In the genomic region with DNA sequence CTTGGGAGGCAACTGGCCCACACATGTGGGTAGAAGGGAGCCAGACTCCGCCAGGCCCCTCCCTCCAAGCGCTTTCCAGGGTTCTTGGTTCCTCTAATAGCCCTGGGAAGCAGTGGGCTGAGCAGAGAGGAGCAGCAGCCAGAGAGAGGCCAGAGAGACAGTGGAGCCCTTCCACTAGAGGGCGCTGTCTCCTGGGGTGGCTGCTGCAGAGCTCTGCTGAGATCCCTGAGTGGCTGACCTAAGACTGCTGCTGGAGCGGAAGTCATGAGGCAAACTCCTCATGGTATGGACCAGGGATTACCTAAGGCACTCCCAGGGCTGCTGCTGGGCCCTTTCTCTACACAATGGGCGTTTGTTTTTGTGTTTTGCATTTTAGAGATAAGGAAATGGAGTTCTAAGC, we compare ENCODE assay signal across 10 mouse cellular contexts. TPM values are rescaled to one million over a fixed set of nuclear protein-coding genes. Genes with fewer than 3 reads are reported as not detected.
DNase-seq lines count a peak whose midpoint lies in the region; ATAC-seq and TF ChIP-seq lines count a peak whose summit lies in the region.
"Had no signal": no experiment of that assay in that cellular context is flagged by ENCODE, and none has a peak within 500 bp of the region (broad histone marks: within the 10 kb centered on the region; RNA-seq: fewer than 3 reads in every experiment).

No protein-coding gene starts in this region.

- peak; percentile 20; the same call in 1 of the 2 replicates for TF ChIP-seq CTCF in heart, postnatal 0 days (IDR thresholded peaks at IDR 0.05; ENCODE audit: low read depth)
- TF ChIP-seq CTCF in thymus, adult 2 months (IDR thresholded peaks at IDR 0.05; ENCODE audit: borderline replicate concordance, control insufficient read depth, extremely low read depth, insufficient read depth, low read length, poor library complexity): peak; percentile 85

- H3K9ac ChIP-seq in heart, postnatal 0 days (replicated peaks; ENCODE audit: low read depth, low read length): no peak overlapping the region

- TF ChIP-seq POLR2A in thymus, adult 2 months (IDR thresholded peaks at IDR 0.05; ENCODE audit: control insufficient read depth, extremely low read depth, insufficient read depth, low read length, poor library complexity): no peak

- no peaks in the 10 kb centered on the region for H3K4me1 ChIP-seq in heart, postnatal 0 days (ENCODE audit: control insufficient read depth, insufficient read depth)
- peaks cover 43% of the 10 kb centered on the region for H3K4me1 ChIP-seq in thymus, adult 2 months (replicated peaks; ENCODE audit: control insufficient read depth, insufficient read depth, low read length)

- no peak overlapping the region for H3K27ac ChIP-seq in heart, postnatal 0 days (ENCODE audit: low read depth)
- no peak overlapping the region for H3K27ac ChIP-seq in thymus, adult 2 months (ENCODE audit: control insufficient read depth, insufficient read depth, low read length)

- TF ChIP-seq EP300 in heart, postnatal 0 days (IDR thresholded peaks at IDR 0.05; ENCODE audit: low read depth): no peak

- ATAC-seq in heart, postnatal 0 days (ENCODE audit: insufficient read depth, low read depth): no peak
- ATAC-seq in common myeloid progenitor, adult 5-6 weeks (replicated peaks; ENCODE audit: low read depth, poor library complexity, severe bottlenecking): 0 out of 2 replicates have a peak, but pooled peaks have one; percentile 31
- ATAC-seq: forebrain, embryonic 16.5 days had no signal

- peaks cover 7% of the 10 kb centered on the region; the same call in 1 of the 2 replicates for H3K27me3 ChIP-seq in heart, postnatal 0 days (ENCODE audit: control insufficient read depth, insufficient read depth, low read length)
- no peaks in the 10 kb centered on the region for H3K27me3 ChIP-seq in thymus, adult 2 months (ENCODE audit: control insufficient read depth, insufficient read depth, low read length)

- no peak for DNase-seq in heart, postnatal 0 days (ENCODE audit: low spot score)
- no peak for DNase-seq in heart, adult 9 months (ENCODE audit: low spot score in 2 of 2)
- DNase-seq in thymus, adult 2 months: peak; percentile 64
- no peak for DNase-seq in thymus, adult 18-20 months
- DNase-seq in thymus, postnatal 36 days: peak; percentile 55 to 60
- no peak for DNase-seq in cerebellum, adult 9-10 months
- no peak for DNase-seq in right cerebral cortex, adult 18-20 months

- no peak overlapping the region for H3K4me2 ChIP-seq in heart, postnatal 0 days (ENCODE audit: low read depth, low read length)

- no peaks in the 10 kb centered on the region for H3K9me3 ChIP-seq in heart, postnatal 0 days (replicated peaks; ENCODE audit: control insufficient read depth, low read length)

- H3K4me3 ChIP-seq in heart, postnatal 0 days (ENCODE audit: low read depth, low read length): no peak overlapping the region
- H3K4me3 ChIP-seq in thymus, adult 2 months (ENCODE audit: control insufficient read depth, insufficient read depth, low read length): no peak overlapping the region

- no peaks in the 10 kb centered on the region for H3K36me3 ChIP-seq in heart, postnatal 0 days (replicated peaks; ENCODE audit: control insufficient read depth, insufficient read depth, low read length)
- H3K36me3 ChIP-seq in thymus, adult 2 months (ENCODE audit: control insufficient read depth, insufficient read depth, low read length): no peaks in the 10 kb centered on the region

- WGBS in heart, postnatal 0 days: 55% methylated on average over 5 of the region's 5 CpGs
- 75% methylated on average over 5 of the region's 5 CpGs for WGBS in thymus, adult 2 months

RNA-seq across cellular contexts. Expression of a gene that starts 20.4 kb away (rescaled TPM):
- total RNA-seq in heart, postnatal 0 days (2014; rRNA removed; ENCODE audit: low replicate concordance): 6.4 and 10.2 TPM in 2 replicates
- 0.19 and 0.23 TPM in 2 replicates for polyA plus RNA-seq in heart, postnatal 0 days (2015; fragmentation: Nextera tagmentation; extraction: Ambion mirVana)
- 15.4 and 24.1 TPM in 2 replicates for polyA plus RNA-seq in thymus, adult 2 months (2012; rRNA removed)
- 2.6 and 6.4 TPM in 2 replicates for total RNA-seq in common myeloid progenitor, adult 5-6 weeks (2017)
- total RNA-seq: neutrophil, adult 5-6 weeks had no signal

Comparison
In these comparisons a context has a peak if more than half of its experiments do, and no peak if none do; other contexts are left out.
1. DNase-seq: peak in thymus, adult 2 months (single experiment) and thymus, postnatal 36 days (2 of 2); none in heart, postnatal 0 days (single experiment), heart, adult 9 months (0 of 2), thymus, adult 18-20 months (0 of 2), cerebellum, adult 9-10 months (single experiment) and right cerebral cortex, adult 18-20 months (single experiment).